Mouse (Mus musculus): ENCODE measurements around the gene Havcr1. TPM values are rescaled to one million over a fixed set of nuclear protein-coding genes. Genes with fewer than 3 reads are reported as not detected.

The Havcr1 gene
- total RNA-seq, 2 experiments from 2014 or later: not detected

DNA sequence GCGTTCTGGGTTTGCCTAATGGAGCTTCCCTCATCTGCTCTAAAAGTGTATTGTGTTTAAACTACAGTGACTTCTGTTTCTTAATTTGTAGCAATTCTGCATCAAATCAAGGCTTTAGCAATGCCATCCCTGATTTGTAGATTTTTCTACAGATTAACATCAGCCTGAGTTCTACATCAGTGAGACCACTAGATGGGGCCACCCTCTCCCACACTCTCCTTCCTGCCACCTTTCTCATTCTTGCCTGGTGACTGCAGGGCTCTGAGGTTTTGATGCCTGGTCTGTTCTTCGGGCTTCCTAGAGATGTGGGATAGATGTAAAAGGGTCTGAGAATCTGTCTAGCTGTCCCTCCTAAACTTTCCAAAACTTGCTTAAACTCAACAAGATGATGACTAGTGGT is 44.9 kb downstream of the Havcr1 start:
- intact Hi-C loops (cut with DNase I): no loop called here
- no peak for DNase-seq (ENCODE audit: extremely low spot score in 1 of 2, low spot score in 2 of 2)

GRCm38 (mm10) chr11:46804440-46804839 is 69.6 kb downstream of the Havcr1 start:
- intact Hi-C loops (cut with DNase I): no loop called here
- DNase-seq (ENCODE audit: extremely low spot score in 1 of 2, low spot score in 2 of 2): no peak

GRCm38 (mm10) chr11:46810511-46810910 is 75.6 kb downstream of the Havcr1 start, which contains the start of gene Timd4:
Gene Timd4, plus strand, starts transcription at chr11:46810800.
- DNase-seq (ENCODE audit: extremely low spot score in 1 of 2, low spot score in 2 of 2): no peak
- intact Hi-C loops (cut with DNase I): no loop called here

DNA sequence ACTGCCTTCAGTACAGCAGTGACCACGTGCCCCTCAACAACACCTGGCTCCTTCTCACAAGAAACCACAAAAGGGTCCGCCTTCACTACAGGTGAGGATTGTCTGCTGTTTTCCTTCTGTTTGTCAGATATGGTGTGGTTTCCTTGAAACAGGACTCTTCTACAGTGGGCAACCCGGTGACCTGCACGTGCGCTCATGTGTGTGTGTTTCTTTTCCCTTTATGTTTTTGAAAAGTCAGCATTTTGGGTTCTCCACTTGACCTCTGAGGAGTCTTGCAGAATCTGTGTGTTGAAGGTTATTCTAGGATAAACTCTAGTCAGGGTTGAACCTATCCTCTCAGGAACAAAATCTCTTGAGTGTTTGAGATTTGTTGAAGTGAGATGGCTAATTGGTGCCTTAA is 82.8 kb downstream of the Havcr1 start:
- intact Hi-C loops (cut with DNase I): no loop called here
- no peak for DNase-seq (ENCODE audit: extremely low spot score in 1 of 2, low spot score in 2 of 2)

- no peak for DNase-seq (ENCODE audit: extremely low spot score in 1 of 2, low spot score in 2 of 2)
- intact Hi-C loops (cut with DNase I): no loop called here
Observed at GRCm38 (mm10) chr11:46819930-46820329, 85.0 kb downstream of the Havcr1 start.

Other genes starting within 250 kb of the Havcr1 start
- not detected for gene Gm12169, start 210.9 kb upstream of the Havcr1 start, total RNA-seq (2021)
- under 1 TPM; 0.17 to 0.28 TPM for gene BC053393, start 163.5 kb upstream of the Havcr1 start, total RNA-seq (2021)
- gene Dppa1, start 105.8 kb upstream of the Havcr1 start, total RNA-seq (2021): not detected
- not detected for gene Timd2, start 28.0 kb upstream of the Havcr1 start, total RNA-seq (2021)
- gene Timd4, start 75.7 kb downstream of the Havcr1 start, total RNA-seq (2021): not detected

All from left cerebral cortex, postnatal 10 days (tissue).